Mouse (Mus musculus) embryonic facial prominence, embryonic 13.5 days (tissue): ENCODE data around the gene Gse1. TPM values are rescaled to one million over a fixed set of nuclear protein-coding genes. Genes with fewer than 3 reads are reported as not detected.
A peak's percentile ranks its signal among the peaks of the same experiment; 100 is the strongest.

ENCODE experiments used
- ATAC-seq: fragments of 200-750 bp; cut with Nextera tagmentation; 2 replicates; pipeline ENCODE4 v1.8.0; 2017; ENCODE audit warnings: low read depth; ENCODE audit not compliant: insufficient number of reproducible peaks, insufficient read depth, low FRiP score, low TSS enrichment
- H3K27ac ChIP-seq: fragments of 300-500 bp; sonication (generic); 2 replicates; pipeline ENCODE4 v1.5.1; 2015; ENCODE audit warnings: moderate library complexity, mild to moderate bottlenecking, inconsistent platforms
- H3K27me3 ChIP-seq: fragments of 300-500 bp; sonication (generic); 2 replicates; pipeline ENCODE4 v1.6.1; 2015; ENCODE audit warnings: mild to moderate bottlenecking, inconsistent platforms
- H3K36me3 ChIP-seq: fragments of 300-500 bp; sonication (generic); 2 replicates; pipeline ENCODE4 v1.6.1; 2015; ENCODE audit warnings: mild to moderate bottlenecking, inconsistent platforms
- H3K4me1 ChIP-seq: fragments of 300-500 bp; sonication (generic); 2 replicates; pipeline ENCODE4 v1.6.1; 2015; ENCODE audit warnings: inconsistent platforms
- H3K4me2 ChIP-seq: fragments of 300-500 bp; sonication (generic); 2 replicates; pipeline ENCODE4 v1.6.1; 2015; ENCODE audit warnings: moderate library complexity, mild to moderate bottlenecking, inconsistent platforms
- H3K4me3 ChIP-seq: fragments of 300-500 bp; sonication (generic); 2 replicates; pipeline ENCODE4 v1.5.1; 2015; ENCODE audit warnings: mild to moderate bottlenecking, inconsistent platforms
- H3K9ac ChIP-seq: fragments of 300-500 bp; sonication (generic); 2 replicates; pipeline ENCODE4 v1.6.1; 2015; ENCODE audit warnings: mild to moderate bottlenecking, inconsistent platforms
- H3K9me3 ChIP-seq: fragments of 300-500 bp; sonication (generic); 2 replicates; pipeline ENCODE4 v1.6.1; 2016; ENCODE audit warnings: inconsistent platforms
- WGBS: fragments of 180-500 bp; shearing (Covaris S2); methylation state at CpG from one replicate; pipeline ENCODE4 v1.1.7; 2015; ENCODE audit warnings: mixed read lengths; 5-methylcytosine and 5-hydroxymethylcytosine counted together
- polyA plus RNA-seq: library from polyadenylated mRNA; unstranded; fragments of >200 nt; fragmentation: Nextera tagmentation; extraction: Ambion mirVana; gene quantifications from 2 replicates; pipeline ENCODE4 v1.2.1, GENCODE M21; 2015

Gene Gse1
- polyA plus RNA-seq, 1 experiment from 2014 or later: 8.6 TPM

GRCm38 (mm10) chr8:120213229-120213628, 15.0 kb upstream of the Gse1 start:
- no peaks in the 10 kb centered on the region for H3K27me3 ChIP-seq
- no peak for ATAC-seq
- WGBS: 92% methylated on average over 3 of the region's 3 CpGs
- no peak overlapping the region for H3K4me2 ChIP-seq
- no peak overlapping the region for H3K9ac ChIP-seq
- no peaks in the 10 kb centered on the region for H3K36me3 ChIP-seq
- no peak overlapping the region for H3K4me3 ChIP-seq
- H3K4me1 ChIP-seq: peaks cover 58% of the 10 kb centered on the region
- H3K9me3 ChIP-seq: no peaks in the 10 kb centered on the region
- no peak overlapping the region for H3K27ac ChIP-seq

GRCm38 (mm10) chr8:120213939-120214338, 14.3 kb upstream of the Gse1 start:
- H3K27ac ChIP-seq: no peak overlapping the region
- ATAC-seq: no peak
- H3K27me3 ChIP-seq: no peaks in the 10 kb centered on the region
- 79% methylated on average over 5 of the region's 5 CpGs for WGBS
- no peak overlapping the region for H3K9ac ChIP-seq
- peaks cover 62% of the 10 kb centered on the region for H3K4me1 ChIP-seq
- H3K4me3 ChIP-seq: no peak overlapping the region
- H3K9me3 ChIP-seq: no peaks in the 10 kb centered on the region
- H3K4me2 ChIP-seq: no peak overlapping the region
- no peaks in the 10 kb centered on the region for H3K36me3 ChIP-seq

GRCm38 (mm10) chr8:120215416-120216141, 12.7 kb upstream of the Gse1 start:
- 42% methylated on average over 7 of the region's 7 CpGs for WGBS
- H3K36me3 ChIP-seq: no peaks in the 10 kb centered on the region
- no peak for ATAC-seq
- H3K4me3 ChIP-seq: no peak overlapping the region
- H3K4me2 ChIP-seq: peak overlapping the region; percentile 9; the same call in 1 of the 2 replicates
- no peaks in the 10 kb centered on the region for H3K27me3 ChIP-seq
- H3K27ac ChIP-seq: peak overlapping the region; percentile 67
- no peak overlapping the region for H3K9ac ChIP-seq
- H3K4me1 ChIP-seq: peaks cover 73% of the 10 kb centered on the region
- H3K9me3 ChIP-seq: no peaks in the 10 kb centered on the region

- H3K4me3 ChIP-seq: no peak overlapping the region
- WGBS: 9% methylated on average over 13 of the region's 13 CpGs
- peaks cover 64% of the 10 kb centered on the region for H3K4me1 ChIP-seq
- H3K27me3 ChIP-seq: no peaks in the 10 kb centered on the region
- H3K9ac ChIP-seq: 0 out of 2 replicates have a peak overlapping the region, but pooled peaks have one; percentile 27
- peak; percentile 87 for ATAC-seq
- peak overlapping the region; percentile 27 for H3K4me2 ChIP-seq
- peak overlapping the region; percentile 86 for H3K27ac ChIP-seq
- H3K36me3 ChIP-seq: no peaks in the 10 kb centered on the region
- no peaks in the 10 kb centered on the region for H3K9me3 ChIP-seq
These were observed 11.1 kb upstream of the Gse1 start for GRCm38 (mm10) chr8:120216855-120217830.

GRCm38 (mm10) chr8:120222548-120222947, 5.7 kb upstream of the Gse1 start:
- H3K36me3 ChIP-seq: no peaks in the 10 kb centered on the region
- H3K9ac ChIP-seq: no peak overlapping the region
- H3K9me3 ChIP-seq: no peaks in the 10 kb centered on the region
- no peak overlapping the region for H3K4me2 ChIP-seq
- no peak overlapping the region for H3K4me3 ChIP-seq
- ATAC-seq: no peak
- H3K27me3 ChIP-seq: no peaks in the 10 kb centered on the region
- WGBS: 52% methylated on average over 11 of the region's 11 CpGs
- no peak overlapping the region for H3K27ac ChIP-seq
- H3K4me1 ChIP-seq: peaks cover 81% of the 10 kb centered on the region

- Histone ChIP-seq H3K4me3 (no peak overlapping the region), H3K9ac (peak overlapping the region; percentile 33; the same call in 1 of the 2 replicates), H3K27me3 (0 out of 2 replicates have a peak, but pooled peaks cover 7% of the 10 kb centered on the region), H3K9me3 (no peaks in the 10 kb centered on the region), H3K4me2 (no peak overlapping the region), H3K27ac (peak overlapping the region; percentile 79), H3K36me3 (no peaks in the 10 kb centered on the region), H3K4me1 (peaks cover 72% of the 10 kb centered on the region)
- no peak for ATAC-seq
- 37% methylated on average over 11 of the region's 11 CpGs for WGBS
These were observed 3.5 kb upstream of the Gse1 start for GRCm38 (mm10) chr8:120224521-120225420.

GRCm38 (mm10) chr8:120225421-120226151, 2.7 kb upstream of the Gse1 start:
- no peaks in the 10 kb centered on the region for H3K36me3 ChIP-seq
- no peaks in the 10 kb centered on the region for H3K9me3 ChIP-seq
- H3K4me3 ChIP-seq: no peak overlapping the region
- H3K27ac ChIP-seq: peak overlapping the region; percentile 79
- no peak for ATAC-seq
- 0 out of 2 replicates have a peak, but pooled peaks cover 9% of the 10 kb centered on the region for H3K27me3 ChIP-seq
- 30% methylated on average over 10 of the region's 10 CpGs for whole genome bisulfite sequencing
- peak overlapping the region; percentile 27; the same call in 1 of the 2 replicates for H3K9ac ChIP-seq
- H3K4me2 ChIP-seq: no peak overlapping the region
- peaks cover 72% of the 10 kb centered on the region for H3K4me1 ChIP-seq

GRCm38 (mm10) chr8:120226700-120227577, 1.3 kb upstream of the Gse1 start:
- 0 out of 2 replicates have a peak, but pooled peaks cover 9% of the 10 kb centered on the region for H3K27me3 ChIP-seq
- peak overlapping the region; percentile 97 for H3K4me2 ChIP-seq
- ATAC-seq: no peak

GRCm38 (mm10) chr8:120227578-120227876, 729 bp upstream of the Gse1 start:
- Histone ChIP-seq H3K27ac (peak overlapping the region; percentile 69), H3K27me3 (0 out of 2 replicates have a peak, but pooled peaks cover 9% of the 10 kb centered on the region)
- no peak for ATAC-seq

More at GRCm38 (mm10) chr8:120226700-120227577, 1.3 kb upstream of the Gse1 start:
- Histone ChIP-seq H3K4me3 (peak overlapping the region; percentile 77; the same call in 1 of the 2 replicates), H3K27ac (peak overlapping the region; percentile 69), H3K4me1 (peaks cover 82% of the 10 kb centered on the region), H3K36me3 (no peaks in the 10 kb centered on the region), H3K9ac (peak overlapping the region; percentile 54; the same call in 1 of the 2 replicates), H3K9me3 (no peaks in the 10 kb centered on the region)
- WGBS: 55% methylated on average over 5 of the region's 5 CpGs

More at GRCm38 (mm10) chr8:120227578-120227876, 729 bp upstream of the Gse1 start:
- H3K4me2 ChIP-seq: peak overlapping the region; percentile 97
- no peaks in the 10 kb centered on the region for H3K36me3 ChIP-seq
- H3K9me3 ChIP-seq: no peaks in the 10 kb centered on the region
- H3K4me3 ChIP-seq: peak overlapping the region; percentile 77
- peaks cover 82% of the 10 kb centered on the region for H3K4me1 ChIP-seq
- peak overlapping the region; percentile 54 for H3K9ac ChIP-seq
